Mouse (Mus musculus) liver, embryonic 14.5 days (tissue): ENCODE measurements at regions not wholly inside any gene's neighbourhood (a gene's known extent, or its start where the extent isn't known, plus 50 kb on each side); places are given as distances from the start of the nearest gene placed in this dataset.

Experiments
- CTCF ChIP-seq: IDR thresholded peaks from 2 replicates; pipeline ENCODE4 v1.5.1; 2016; ENCODE audit warnings: antibody characterized with exemption, low read depth, control low read depth
- EP300 ChIP-seq: IDR thresholded peaks from 2 replicates; pipeline ENCODE4 v1.6.1; 2016; ENCODE audit warnings: antibody characterized with exemption, low read depth

- no peak for TF ChIP-seq CTCF
- TF ChIP-seq EP300: no peak
These were observed 228.4 kb upstream of the Mmadhc start for GRCm38 (mm10) chr2:50524838-50525615.
